In the genomic region with DNA sequence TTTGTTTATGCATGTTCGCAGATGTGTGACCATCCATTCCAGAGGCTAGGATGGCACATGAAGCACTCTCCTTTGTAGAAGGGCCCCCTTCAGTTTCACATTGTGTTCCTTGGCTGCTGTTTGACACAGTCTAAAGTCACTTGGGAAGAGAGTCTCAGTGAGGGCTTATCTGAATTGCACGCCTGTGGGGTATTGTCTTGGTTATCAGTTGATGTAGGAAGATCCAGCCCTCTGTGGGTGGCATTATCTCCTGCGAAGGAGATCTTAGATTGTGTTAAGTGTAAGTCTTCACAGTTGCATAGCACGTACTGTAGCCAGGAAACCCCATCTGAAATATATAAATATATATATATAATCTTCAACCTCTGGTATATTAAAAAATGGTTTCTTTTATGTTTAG, we compare ENCODE assay signal across 20 mouse cellular contexts. TPM values are rescaled to one million over a fixed set of nuclear protein-coding genes. Genes with fewer than 3 reads are reported as not detected.
A peak's percentile ranks its signal among the peaks of the same experiment; 100 is the strongest.
DNase-seq lines count a peak whose midpoint lies in the region; ATAC-seq and TF ChIP-seq lines count a peak whose summit lies in the region.
"Had no signal": no experiment of that assay in that cellular context is flagged by ENCODE, and none has a peak within 500 bp of the region (broad histone marks: within the 10 kb centered on the region; RNA-seq: fewer than 3 reads in every experiment).

No protein-coding gene starts in this region.

- TF ChIP-seq EP300 in liver, embryonic 14.5 days (IDR thresholded peaks at IDR 0.05; ENCODE audit: low read depth), result peak; percentile 28; the same call in 1 of the 2 replicates

- H3K27me3 ChIP-seq in liver, embryonic 11.5 days (replicated peaks; ENCODE audit: control insufficient read depth, insufficient read depth, low read length), result no peaks in the 10 kb centered on the region
- H3K27me3 ChIP-seq in liver, embryonic 14.5 days (ENCODE audit: control insufficient read depth, insufficient read depth, low read length), result no peaks in the 10 kb centered on the region
- H3K27me3 ChIP-seq: embryonic facial prominence, embryonic 13.5 days; hindbrain, embryonic 12.5 days had no signal

- 60% methylated on average over 4 of the region's 4 CpGs for WGBS in liver, embryonic 11.5 days
- WGBS in liver, embryonic 14.5 days (ENCODE audit: insufficient replicate concordance), result 31% methylated on average over 4 of the region's 4 CpGs

- no peak overlapping the region for H3K4me2 ChIP-seq in liver, embryonic 11.5 days
- H3K4me2 ChIP-seq in liver, embryonic 14.5 days (ENCODE audit: low read depth), result no peak overlapping the region
- H3K4me2 ChIP-seq: embryonic facial prominence, embryonic 13.5 days; hindbrain, embryonic 12.5 days had no signal

- no peak overlapping the region for H3K27ac ChIP-seq in liver, embryonic 11.5 days (ENCODE audit: low read depth, low read length)
- no peak overlapping the region for H3K27ac ChIP-seq in liver, embryonic 14.5 days
- H3K27ac ChIP-seq: embryonic facial prominence, embryonic 13.5 days; heart, embryonic 10.5 days; hindbrain, embryonic 12.5 days had no signal

- peak; percentile 60 for ATAC-seq in liver, embryonic 11.5 days (replicated peaks; ENCODE audit: low FRiP score)
- ATAC-seq in liver, embryonic 14.5 days (ENCODE audit: insufficient read depth), result peak; percentile 61; the same call in 1 of the 2 replicates
- peak; percentile 78 for ATAC-seq in megakaryocyte-erythroid progenitor cell, adult 5-6 weeks (replicated peaks; ENCODE audit: low FRiP score, low TSS enrichment, poor library complexity, severe bottlenecking)
- ATAC-seq: forebrain, embryonic 16.5 days; hindbrain, embryonic 16.5 days; inflammation-experienced regulatory T-cells, adult 6 months had no signal

- H3K4me3 ChIP-seq in liver, embryonic 11.5 days (ENCODE audit: low read depth, low read length), result no peak overlapping the region
- H3K4me3 ChIP-seq in liver, embryonic 14.5 days (ENCODE audit: insufficient read depth in 1 of 2, low read depth in 2 of 2, low read length in 2 of 2), result no peak overlapping the region
- H3K4me3 ChIP-seq: embryonic facial prominence, embryonic 13.5 days; heart, embryonic 10.5 days; hindbrain, embryonic 12.5 days had no signal

- H3K9ac ChIP-seq in liver, embryonic 11.5 days (ENCODE audit: low read depth, low read length), result no peak overlapping the region
- H3K9ac ChIP-seq in liver, embryonic 14.5 days (replicated peaks), result no peak overlapping the region
- H3K9ac ChIP-seq: embryonic facial prominence, embryonic 13.5 days; hindbrain, embryonic 12.5 days had no signal

- intact Hi-C loops in heart, postnatal 14 days (cut with DNase I), result no loop called here

- TF ChIP-seq CTCF in liver, embryonic 14.5 days (IDR thresholded peaks at IDR 0.05; ENCODE audit: low read depth), result no peak

- H3K4me1 ChIP-seq in liver, embryonic 11.5 days (replicated peaks; ENCODE audit: control insufficient read depth, insufficient read depth, low read length), result peaks cover 11% of the 10 kb centered on the region; the same call in 1 of the 2 replicates
- H3K4me1 ChIP-seq in liver, embryonic 14.5 days (replicated peaks; ENCODE audit: control insufficient read depth in 2 of 2, insufficient read depth in 2 of 2, low read length in 1 of 2), result peaks cover 0 to 4% of the 10 kb centered on the region in 2 experiments; a peak in 3 of 4 replicates
- H3K4me1 ChIP-seq: hindbrain, embryonic 12.5 days had no signal

- H3K36me3 ChIP-seq in liver, embryonic 11.5 days (ENCODE audit: control insufficient read depth, insufficient read depth, low read length), result peaks cover 44% of the 10 kb centered on the region
- peaks cover 59% of the 10 kb centered on the region for H3K36me3 ChIP-seq in liver, embryonic 14.5 days (replicated peaks; ENCODE audit: control insufficient read depth, insufficient read depth, low read depth)

- no peaks in the 10 kb centered on the region for H3K9me3 ChIP-seq in liver, embryonic 11.5 days (ENCODE audit: control insufficient read depth, low read length)
- no peaks in the 10 kb centered on the region for H3K9me3 ChIP-seq in liver, embryonic 14.5 days (ENCODE audit: control insufficient read depth, low read length)
- H3K9me3 ChIP-seq: embryonic facial prominence, embryonic 13.5 days; heart, embryonic 10.5 days; hindbrain, embryonic 12.5 days had no signal

- DNase-seq in heart, adult 11 months, result peak; percentile 18
- DNase-seq in heart, postnatal 14 days, result no peak
- DNase-seq in liver, embryonic 11.5 days (ENCODE audit: low spot score), result no peak
- DNase-seq in liver, result no peak
- DNase-seq in liver, embryonic 14.5 days (ENCODE audit: low read depth in 3 of 3, low spot score in 3 of 3), result no peak
- no peak for DNase-seq in thymus, postnatal 25 days
- DNase-seq in layer of hippocampus, adult 8-10 months (ENCODE audit: low spot score in 2 of 2), result no peak
- DNase-seq: adrenal gland, adult 2 months; adrenal gland, postnatal 25 days; cerebellum, adult 18-20 months; cerebellum, adult 9-11 months; cerebellum, postnatal 36 days; gastrocnemius, postnatal 25 days had no signal

RNA-seq across cellular contexts. Expression of gene Nedd4, which starts 23.1 kb away (rescaled TPM):
- total RNA-seq in heart, postnatal 14 days (2021), result 100 to 1,000 TPM; 405 to 416 TPM
- polyA plus RNA-seq in liver, embryonic 11.5 days (2014; fragmentation: Nextera tagmentation; extraction: Ambion mirVana), result 302 and 334 TPM in 2 replicates
- polyA plus RNA-seq in liver, embryonic 14.5 days (2012; rRNA removed), result 63.8 and 87.8 TPM in 2 replicates
- 86.9 and 98.6 TPM in 2 replicates for polyA plus RNA-seq in liver, embryonic 14.5 days (2014; fragmentation: Nextera tagmentation; extraction: Ambion mirVana)
- total RNA-seq in megakaryocyte-erythroid progenitor cell, adult 5-6 weeks (2014; fragmentation: Nextera tagmentation), result 212 and 300 TPM in 2 replicates
- 341 and 350 TPM in 2 replicates for total RNA-seq in megakaryocyte-erythroid progenitor cell, adult 5-6 weeks (2017)
- 100 to 1,000 TPM; 261 to 316 (median 281) TPM for total RNA-seq in layer of hippocampus, adult 8-10 months (2022)
